Mouse (Mus musculus): ENCODE data around the gene Cd1d1. TPM values are rescaled to one million over a fixed set of nuclear protein-coding genes. Genes with fewer than 3 reads are reported as not detected.

The Cd1d1 gene
- polyA plus RNA-seq (2015; fragmentation: Nextera tagmentation; extraction: Ambion mirVana), result 30.2 and 33.5 TPM in 2 replicates

DNA sequence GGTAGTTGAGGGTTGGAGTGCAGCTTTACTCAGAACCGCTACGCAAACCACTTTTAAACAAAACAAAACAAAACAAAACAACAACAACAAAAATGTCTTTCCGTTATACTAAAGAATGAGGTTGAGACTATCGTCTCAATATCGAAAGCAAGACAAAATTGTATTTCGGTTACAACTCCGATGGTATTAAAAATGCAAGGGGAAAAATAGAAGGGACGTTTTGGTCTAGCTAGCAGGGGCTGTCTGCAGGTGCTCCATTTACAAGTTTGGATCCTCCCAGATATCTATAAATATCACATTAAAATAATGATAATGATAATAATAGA is at the start of gene Cd1d1:
TSS of gene Cd1d1 (minus strand) at position 27 of the 326 bp plus-strand sequence.
- peak within 1 kb of the TSS; percentile 77 for H3K4me2 ChIP-seq (ENCODE audit: low read depth, low read length)
- no peaks in the 10 kb centered on the region for H3K4me1 ChIP-seq (ENCODE audit: control insufficient read depth, insufficient read depth, low read length)
- no peaks in the 10 kb centered on the region for H3K9me3 ChIP-seq (replicated peaks; ENCODE audit: control insufficient read depth, low read length)
- WGBS, result 18% methylated on average over 8 of the region's 8 CpGs
- peak within 1 kb of the TSS; percentile 77 for H3K9ac ChIP-seq (ENCODE audit: low read length)
- H3K36me3 ChIP-seq (ENCODE audit: control insufficient read depth, insufficient read depth, low read length), result no peaks in the 10 kb centered on the region
- H3K27ac ChIP-seq (ENCODE audit: low read length), result peak within 1 kb of the TSS; percentile 84
- H3K27me3 ChIP-seq (ENCODE audit: control insufficient read depth, insufficient read depth, low read length), result no peaks in the 10 kb centered on the region
- no peak for ATAC-seq (ENCODE audit: insufficient read depth, low FRiP score)
- H3K4me3 ChIP-seq (replicated peaks; ENCODE audit: low read length), result peak within 1 kb of the TSS; percentile 66

DNA sequence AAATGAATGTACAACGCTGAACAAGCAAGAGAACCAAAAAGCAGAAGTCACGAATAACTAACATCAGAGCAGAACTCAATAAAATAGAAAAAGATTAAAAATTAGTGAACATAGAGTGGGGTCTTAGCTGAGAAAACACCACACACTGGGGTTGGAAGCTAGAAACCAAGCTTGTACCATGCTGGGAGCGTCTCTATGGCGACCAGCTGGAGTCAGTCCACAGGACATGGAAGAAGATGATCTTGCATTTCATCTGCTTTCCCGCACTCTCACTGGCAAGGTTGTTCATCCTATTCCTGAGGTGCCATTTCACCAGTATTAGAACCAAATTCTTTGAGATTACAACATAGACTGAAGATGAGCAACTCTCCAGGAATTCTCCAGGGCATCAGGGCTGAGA is 48.6 kb upstream of the Cd1d1 start:
- WGBS, result 89% methylated on average over 5 of the region's 5 CpGs
- H3K4me1 ChIP-seq (ENCODE audit: control insufficient read depth, insufficient read depth, low read length), result no peaks in the 10 kb centered on the region
- H3K27ac ChIP-seq (ENCODE audit: low read length), result no peak overlapping the region
- H3K4me2 ChIP-seq (ENCODE audit: low read depth, low read length), result no peak overlapping the region
- H3K9ac ChIP-seq (ENCODE audit: low read length), result no peak overlapping the region
- no peaks in the 10 kb centered on the region for H3K27me3 ChIP-seq (ENCODE audit: control insufficient read depth, insufficient read depth, low read length)
- H3K36me3 ChIP-seq (ENCODE audit: control insufficient read depth, insufficient read depth, low read length), result no peaks in the 10 kb centered on the region
- ATAC-seq (ENCODE audit: insufficient read depth, low FRiP score), result no peak
- H3K9me3 ChIP-seq (replicated peaks; ENCODE audit: control insufficient read depth, low read length), result no peaks in the 10 kb centered on the region
- no peak overlapping the region for H3K4me3 ChIP-seq (replicated peaks; ENCODE audit: low read length)

DNA sequence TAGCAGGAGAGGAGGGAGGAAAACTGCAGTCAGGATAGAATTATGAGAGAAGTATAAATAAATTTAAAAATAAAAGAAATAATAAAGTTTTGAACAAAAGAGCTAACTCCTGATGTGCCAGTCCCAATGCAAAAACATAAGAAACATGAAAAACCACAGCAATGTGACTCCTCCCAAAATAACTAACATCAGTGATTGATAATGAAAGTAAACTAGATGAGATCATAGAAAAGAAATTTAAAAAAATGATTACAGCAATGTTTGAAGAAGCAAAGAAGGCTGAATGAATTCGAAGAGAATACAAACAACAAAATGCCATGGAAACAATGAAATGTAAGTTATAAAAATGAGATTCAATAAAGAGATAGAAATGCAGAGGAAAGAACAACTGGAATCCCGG is 42.5 kb upstream of the Cd1d1 start:
- H3K9ac ChIP-seq (ENCODE audit: low read length), result no peak overlapping the region
- no peaks in the 10 kb centered on the region for H3K27me3 ChIP-seq (ENCODE audit: control insufficient read depth, insufficient read depth, low read length)
- no peak overlapping the region for H3K27ac ChIP-seq (ENCODE audit: low read length)
- no peaks in the 10 kb centered on the region for H3K9me3 ChIP-seq (replicated peaks; ENCODE audit: control insufficient read depth, low read length)
- H3K36me3 ChIP-seq (ENCODE audit: control insufficient read depth, insufficient read depth, low read length), result no peaks in the 10 kb centered on the region
- H3K4me2 ChIP-seq (ENCODE audit: low read depth, low read length), result no peak overlapping the region
- ATAC-seq (ENCODE audit: insufficient read depth, low FRiP score), result no peak
- H3K4me3 ChIP-seq (replicated peaks; ENCODE audit: low read length), result no peak overlapping the region
- 78% methylated on average over 2 of the region's 2 CpGs for WGBS
- no peaks in the 10 kb centered on the region for H3K4me1 ChIP-seq (ENCODE audit: control insufficient read depth, insufficient read depth, low read length)

DNA sequence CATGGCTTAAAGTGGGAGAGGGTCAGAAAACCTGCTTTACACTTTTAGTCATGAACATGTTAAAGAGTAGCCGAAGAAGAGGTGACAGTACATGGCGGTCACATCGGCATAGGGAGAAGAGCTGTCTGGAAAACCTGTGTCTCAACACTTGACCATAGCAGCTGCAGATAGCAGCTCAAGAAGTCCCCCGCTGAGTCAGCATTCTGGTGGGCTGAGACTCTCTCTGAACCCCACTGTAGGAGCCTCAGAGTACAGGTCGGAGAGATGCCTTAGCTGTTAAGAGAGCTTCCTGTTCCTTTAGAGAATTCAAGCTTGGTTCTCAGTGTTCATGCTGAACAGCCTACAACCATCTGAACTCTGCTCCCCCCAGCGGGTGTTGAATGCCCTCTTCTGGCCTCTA is 39.3 kb upstream of the Cd1d1 start:
- 83% methylated on average over 6 of the region's 6 CpGs for WGBS
- H3K27ac ChIP-seq (ENCODE audit: low read length), result no peak overlapping the region
- H3K4me2 ChIP-seq (ENCODE audit: low read depth, low read length), result no peak overlapping the region
- ATAC-seq (ENCODE audit: insufficient read depth, low FRiP score), result no peak
- no peaks in the 10 kb centered on the region for H3K36me3 ChIP-seq (ENCODE audit: control insufficient read depth, insufficient read depth, low read length)
- H3K9me3 ChIP-seq (replicated peaks; ENCODE audit: control insufficient read depth, low read length), result no peaks in the 10 kb centered on the region
- no peak overlapping the region for H3K4me3 ChIP-seq (replicated peaks; ENCODE audit: low read length)
- H3K4me1 ChIP-seq (ENCODE audit: control insufficient read depth, insufficient read depth, low read length), result no peaks in the 10 kb centered on the region
- no peaks in the 10 kb centered on the region for H3K27me3 ChIP-seq (ENCODE audit: control insufficient read depth, insufficient read depth, low read length)
- H3K9ac ChIP-seq (ENCODE audit: low read length), result no peak overlapping the region

DNA sequence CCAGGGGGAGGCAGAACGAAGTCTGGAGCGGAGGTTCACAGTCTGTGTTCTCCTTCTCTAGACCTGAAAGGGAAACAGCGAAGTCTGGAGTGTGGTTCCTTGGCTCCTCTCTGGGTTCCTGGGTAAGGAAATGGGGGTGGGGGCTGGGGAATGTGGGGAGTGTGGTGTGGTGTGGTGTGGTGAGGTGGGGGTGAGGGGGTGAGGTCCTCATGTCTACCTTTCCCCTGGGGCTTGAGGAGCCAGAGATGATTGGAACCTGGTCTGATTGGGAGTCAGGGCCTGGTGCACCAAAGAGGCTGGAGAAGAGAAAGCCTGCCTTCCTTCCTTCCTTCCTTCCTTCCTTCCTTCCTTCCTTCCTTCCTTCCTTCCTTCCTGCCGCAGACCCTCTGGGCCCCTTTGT is 34.8 kb upstream of the Cd1d1 start:
- Histone ChIP-seq H3K9ac (ENCODE audit: low read length) (no peak overlapping the region), H3K4me3 (replicated peaks; ENCODE audit: low read length) (no peak overlapping the region), H3K36me3 (ENCODE audit: control insufficient read depth, insufficient read depth, low read length) (no peaks in the 10 kb centered on the region), H3K4me1 (ENCODE audit: control insufficient read depth, insufficient read depth, low read length) (no peaks in the 10 kb centered on the region), H3K27ac (ENCODE audit: low read length) (no peak overlapping the region), H3K4me2 (ENCODE audit: low read depth, low read length) (no peak overlapping the region), H3K27me3 (ENCODE audit: control insufficient read depth, insufficient read depth, low read length) (no peaks in the 10 kb centered on the region), H3K9me3 (replicated peaks; ENCODE audit: control insufficient read depth, low read length) (no peaks in the 10 kb centered on the region)
- ATAC-seq (ENCODE audit: insufficient read depth, low FRiP score), result no peak
- WGBS, result 88% methylated on average over 4 of the region's 4 CpGs

DNA sequence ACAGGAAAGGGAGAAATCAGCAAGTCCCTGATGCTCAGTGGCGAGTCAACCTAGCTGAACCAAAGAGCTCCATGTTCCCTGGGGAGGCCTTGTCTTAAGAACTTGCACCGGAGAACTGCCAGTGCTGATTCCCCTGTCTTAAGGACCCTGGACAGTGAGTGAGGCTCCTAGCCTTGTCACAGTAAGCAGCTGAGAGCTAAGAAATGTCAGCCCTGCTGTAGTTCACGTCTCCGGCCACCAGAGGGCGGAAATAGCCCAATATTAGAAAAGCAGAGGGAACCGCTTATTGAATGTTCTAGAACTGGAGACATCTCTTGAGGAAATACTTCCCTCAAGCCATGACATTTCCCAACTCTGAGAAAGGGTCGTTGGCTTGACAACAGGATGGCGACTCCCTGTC is 34.1 kb upstream of the Cd1d1 start:
- no peaks in the 10 kb centered on the region for H3K36me3 ChIP-seq (ENCODE audit: control insufficient read depth, insufficient read depth, low read length)
- no peak overlapping the region for H3K4me3 ChIP-seq (replicated peaks; ENCODE audit: low read length)
- WGBS, result 17% methylated on average over 8 of the region's 8 CpGs
- H3K4me2 ChIP-seq (ENCODE audit: low read depth, low read length), result no peak overlapping the region
- H3K9me3 ChIP-seq (replicated peaks; ENCODE audit: control insufficient read depth, low read length), result no peaks in the 10 kb centered on the region
- H3K9ac ChIP-seq (ENCODE audit: low read length), result no peak overlapping the region
- no peak overlapping the region for H3K27ac ChIP-seq (ENCODE audit: low read length)
- no peaks in the 10 kb centered on the region for H3K4me1 ChIP-seq (ENCODE audit: control insufficient read depth, insufficient read depth, low read length)
- peak; percentile 13; the same call in 1 of the 2 replicates for ATAC-seq (ENCODE audit: insufficient read depth, low FRiP score)
- H3K27me3 ChIP-seq (ENCODE audit: control insufficient read depth, insufficient read depth, low read length), result no peaks in the 10 kb centered on the region

DNA sequence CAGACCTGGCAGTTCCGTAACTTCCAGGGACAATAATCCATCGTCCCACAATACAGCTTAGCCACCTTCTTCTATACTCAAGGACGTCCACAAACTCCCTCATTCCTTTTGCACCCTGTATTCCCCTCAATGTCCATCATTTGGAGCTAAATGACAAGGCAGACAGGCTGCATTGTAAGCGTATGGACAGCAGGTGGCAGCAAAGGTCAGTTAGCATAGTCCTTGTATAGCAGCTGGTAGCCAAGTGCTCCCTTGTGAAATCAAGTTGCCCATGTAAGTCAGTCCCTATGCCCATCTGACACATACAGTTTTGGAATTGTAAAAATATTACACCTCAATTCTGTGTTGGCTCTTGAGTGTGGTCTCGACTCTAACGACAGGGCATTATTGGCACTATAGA is 31.6 kb upstream of the Cd1d1 start:
- Histone ChIP-seq H3K27ac (ENCODE audit: low read length) (no peak overlapping the region), H3K9ac (ENCODE audit: low read length) (no peak overlapping the region), H3K4me1 (ENCODE audit: control insufficient read depth, insufficient read depth, low read length) (no peaks in the 10 kb centered on the region), H3K4me2 (ENCODE audit: low read depth, low read length) (no peak overlapping the region), H3K27me3 (ENCODE audit: control insufficient read depth, insufficient read depth, low read length) (no peaks in the 10 kb centered on the region), H3K9me3 (replicated peaks; ENCODE audit: control insufficient read depth, low read length) (no peaks in the 10 kb centered on the region), H3K36me3 (ENCODE audit: control insufficient read depth, insufficient read depth, low read length) (no peaks in the 10 kb centered on the region), H3K4me3 (replicated peaks; ENCODE audit: low read length) (no peak overlapping the region)
- 25% methylated on average over 6 of the region's 6 CpGs for WGBS
- no peak for ATAC-seq (ENCODE audit: insufficient read depth, low FRiP score)

DNA sequence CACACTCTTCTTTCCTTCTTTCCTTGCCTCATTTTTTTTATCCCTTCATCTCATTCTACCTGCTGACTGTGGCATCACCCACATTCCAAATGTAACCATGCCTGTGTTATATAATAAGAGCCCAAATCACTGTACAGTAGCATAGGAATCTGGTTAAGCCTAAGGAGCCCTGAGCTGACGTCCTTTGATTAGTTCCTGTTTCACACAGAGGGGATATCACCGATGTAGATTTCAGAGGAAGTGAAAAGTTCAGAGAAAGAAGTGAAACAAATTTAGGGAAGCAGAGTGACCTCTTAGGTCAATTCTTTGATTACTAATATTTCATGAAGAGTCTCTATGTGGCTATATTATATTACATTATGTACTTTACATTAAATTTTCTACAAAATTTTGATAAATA is 18.5 kb upstream of the Cd1d1 start:
- WGBS, result 64% methylated on average over 2 of the region's 2 CpGs
- Histone ChIP-seq H3K27me3 (ENCODE audit: control insufficient read depth, insufficient read depth, low read length) (no peaks in the 10 kb centered on the region), H3K9ac (ENCODE audit: low read length) (no peak overlapping the region), H3K4me3 (replicated peaks; ENCODE audit: low read length) (no peak overlapping the region), H3K4me2 (ENCODE audit: low read depth, low read length) (no peak overlapping the region), H3K4me1 (ENCODE audit: control insufficient read depth, insufficient read depth, low read length) (no peaks in the 10 kb centered on the region), H3K9me3 (replicated peaks; ENCODE audit: control insufficient read depth, low read length) (no peaks in the 10 kb centered on the region), H3K27ac (ENCODE audit: low read length) (no peak overlapping the region), H3K36me3 (ENCODE audit: control insufficient read depth, insufficient read depth, low read length) (no peaks in the 10 kb centered on the region)
- no peak for ATAC-seq (ENCODE audit: insufficient read depth, low FRiP score)

DNA sequence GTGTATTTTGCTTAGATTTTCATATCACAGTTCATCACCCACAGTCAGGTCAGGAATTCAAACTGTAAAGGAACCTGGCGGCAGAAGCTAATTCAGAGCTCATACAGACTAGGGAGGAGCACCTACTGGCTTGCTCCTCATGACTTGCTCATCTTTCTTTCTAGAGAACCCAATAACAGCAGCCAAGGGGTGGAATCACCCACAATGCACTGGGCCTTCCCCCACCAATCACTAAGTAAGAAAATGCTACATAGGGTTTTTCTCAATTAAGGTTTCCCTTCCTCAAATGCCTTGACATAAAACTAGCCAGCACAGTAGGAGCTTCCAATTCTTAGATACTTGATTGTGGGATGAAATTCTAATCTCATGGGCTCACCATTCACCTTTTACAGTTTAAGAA is 17.8 kb upstream of the Cd1d1 start:
- H3K4me3 ChIP-seq (replicated peaks; ENCODE audit: low read length), result no peak overlapping the region
- H3K4me1 ChIP-seq (ENCODE audit: control insufficient read depth, insufficient read depth, low read length), result no peaks in the 10 kb centered on the region
- no peak overlapping the region for H3K4me2 ChIP-seq (ENCODE audit: low read depth, low read length)
- no peaks in the 10 kb centered on the region for H3K9me3 ChIP-seq (replicated peaks; ENCODE audit: control insufficient read depth, low read length)
- H3K9ac ChIP-seq (ENCODE audit: low read length), result no peak overlapping the region
- no peaks in the 10 kb centered on the region for H3K36me3 ChIP-seq (ENCODE audit: control insufficient read depth, insufficient read depth, low read length)
- H3K27ac ChIP-seq (ENCODE audit: low read length), result no peak overlapping the region
- WGBS, result 86% methylated on average over 1 of the region's 1 CpGs
- no peaks in the 10 kb centered on the region for H3K27me3 ChIP-seq (ENCODE audit: control insufficient read depth, insufficient read depth, low read length)
- ATAC-seq (ENCODE audit: insufficient read depth, low FRiP score), result no peak

DNA sequence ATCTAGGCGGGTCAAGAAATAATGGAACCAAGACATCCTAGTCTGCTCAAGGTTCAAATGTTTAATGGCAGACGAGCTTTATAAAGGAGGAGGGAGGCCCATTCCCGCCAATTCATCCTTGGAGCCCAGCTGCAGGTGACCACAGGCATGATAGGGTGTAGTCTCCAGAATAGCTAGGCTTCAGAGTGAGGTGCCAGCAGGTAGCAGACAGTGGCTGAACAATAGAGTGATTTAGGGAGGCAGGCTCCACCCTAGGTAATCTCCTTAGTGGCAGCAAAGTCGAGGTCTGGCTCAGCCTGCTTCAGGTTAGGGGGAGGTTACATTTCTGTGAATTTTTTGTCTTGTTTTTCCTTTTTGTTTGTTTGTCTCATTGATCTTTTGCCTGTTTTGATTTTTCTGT is 16.7 kb upstream of the Cd1d1 start:
- Histone ChIP-seq H3K4me2 (ENCODE audit: low read depth, low read length) (no peak overlapping the region), H3K4me3 (replicated peaks; ENCODE audit: low read length) (no peak overlapping the region), H3K9me3 (replicated peaks; ENCODE audit: control insufficient read depth, low read length) (no peaks in the 10 kb centered on the region), H3K27ac (ENCODE audit: low read length) (no peak overlapping the region), H3K4me1 (ENCODE audit: control insufficient read depth, insufficient read depth, low read length) (no peaks in the 10 kb centered on the region), H3K36me3 (ENCODE audit: control insufficient read depth, insufficient read depth, low read length) (no peaks in the 10 kb centered on the region), H3K27me3 (ENCODE audit: control insufficient read depth, insufficient read depth, low read length) (no peaks in the 10 kb centered on the region), H3K9ac (ENCODE audit: low read length) (no peak overlapping the region)
- no peak for ATAC-seq (ENCODE audit: insufficient read depth, low FRiP score)
- 61% methylated on average over 4 of the region's 4 CpGs for WGBS

Data from stomach, embryonic 16.5 days (tissue).